ENCODE assay signal across 1 mouse cellular context in genomic region chr6:99241625-99242395, GRCm38 (mm10).
A peak's percentile ranks its signal among the peaks of the same experiment; 100 is the strongest.
TF ChIP-seq lines count a peak whose summit lies in the region.

No protein-coding gene starts in this region.

TF ChIP-seq in CH12.LX, 34 proteins besides CTCF, POLR2A, EP300 and RAD21 (continued from another document):
- TF ChIP-seq ZNF384 (IDR thresholded peaks at IDR 0.05; ENCODE audit: low read depth, low read length) (no peak), ZKSCAN1 (IDR thresholded peaks at IDR 0.05; ENCODE audit: borderline replicate concordance, low read depth, low read length) (no peak), MAZ (IDR thresholded peaks at IDR 0.05; ENCODE audit: low read depth, low read length) (no peak), TBP (conservative IDR thresholded peaks at IDR 0.05; ENCODE audit: low read depth, low read length) (no peak), TCF12 (IDR thresholded peaks at IDR 0.05; ENCODE audit: low read depth, low read length) (0 out of 2 replicates have a peak, but pooled peaks have one; percentile 40), ZC3H11A (IDR thresholded peaks at IDR 0.05; ENCODE audit: low read depth, low read length) (no peak), UBTF (IDR thresholded peaks at IDR 0.05; ENCODE audit: low read depth, low read length) (no peak), USF2 (conservative IDR thresholded peaks at IDR 0.05; ENCODE audit: low read depth, low read length) (no peak), ETS1 (conservative IDR thresholded peaks at IDR 0.05; ENCODE audit: low read depth, low read length) (peak; percentile 19; the same call in 1 of the 2 replicates), MAFK (IDR thresholded peaks at IDR 0.05; ENCODE audit: insufficient replicate concordance, low read length) (0 out of 2 replicates have a peak, but pooled peaks have one; percentile 46), JUND (conservative IDR thresholded peaks at IDR 0.05; ENCODE audit: low read depth, low read length) (no peak), CHD1 (IDR thresholded peaks at IDR 0.05; ENCODE audit: low read depth, low read length) (no peak), JUN (IDR thresholded peaks at IDR 0.05; ENCODE audit: insufficient read depth, low read depth, low read length) (no peak), NRF1 (IDR thresholded peaks at IDR 0.05; ENCODE audit: low read depth, low read length) (no peak), E2F4 (IDR thresholded peaks at IDR 0.05; ENCODE audit: insufficient replicate concordance, low read depth, low read length) (no peak), MEF2A (IDR thresholded peaks at IDR 0.05; ENCODE audit: borderline replicate concordance, low read depth, low read length) (peak; percentile 31; the same call in 1 of the 2 replicates), GABPA (IDR thresholded peaks at IDR 0.05; ENCODE audit: insufficient replicate concordance, low read depth, low read length) (no peak), KAT2A (IDR thresholded peaks at IDR 0.05; ENCODE audit: insufficient replicate concordance, low read length) (no peak), ELF1 (IDR thresholded peaks at IDR 0.05; ENCODE audit: low read depth, low read length) (peak; percentile 54), MYC (IDR thresholded peaks at IDR 0.05; ENCODE audit: low read depth, low read length) (peak; percentile 50; the same call in 1 of the 2 replicates), SMC3 (IDR thresholded peaks at IDR 0.05; ENCODE audit: low read depth, low read length) (no peak), HCFC1 (IDR thresholded peaks at IDR 0.05; ENCODE audit: low read depth, low read length) (no peak), MXI1 (IDR thresholded peaks at IDR 0.05; ENCODE audit: low read depth, low read length) (no peak), RCOR1 (conservative IDR thresholded peaks at IDR 0.05; ENCODE audit: low read depth, low read length) (no peak)
